Mouse (Mus musculus) kidney, adult 2 months (tissue): Measurements from ENCODE around the gene Akt1. TPM values are rescaled to one million over a fixed set of nuclear protein-coding genes. Genes with fewer than 3 reads are reported as not detected.

Experiments
- DNase-seq: peaks from one replicate; pipeline ENCODE4 v3.0.0; 2021
- H3K27ac ChIP-seq: fragments of 200-500 bp; 2 replicates; pipeline ENCODE4 v1.5.1; 2012; ENCODE audit warnings: low read depth, low read length, control low read depth, inconsistent platforms; ENCODE audit not compliant: insufficient read depth
- H3K27me3 ChIP-seq: fragments of 200-500 bp; replicated peaks from 2 replicates; pipeline ENCODE4 v1.6.1; 2012; ENCODE audit warnings: mild to moderate bottlenecking, moderate library complexity, low read length, inconsistent platforms; ENCODE audit not compliant: control insufficient read depth, insufficient read depth
- H3K36me3 ChIP-seq: fragments of 200-500 bp; 2 replicates; pipeline ENCODE4 v1.6.1; 2012; ENCODE audit warnings: mild to moderate bottlenecking, moderate library complexity, low read length, inconsistent platforms; ENCODE audit not compliant: control insufficient read depth, insufficient read depth
- H3K4me1 ChIP-seq: fragments of 200-500 bp; 2 replicates; pipeline ENCODE4 v1.6.1; 2011; ENCODE audit warnings: low read length; ENCODE audit not compliant: control insufficient read depth, insufficient read depth
- H3K4me3 ChIP-seq: fragments of 200-500 bp; 2 replicates; pipeline ENCODE4 v1.5.1; 2011; ENCODE audit warnings: mild to moderate bottlenecking, low read depth, low read length, control low read depth; ENCODE audit not compliant: insufficient read depth
- CTCF ChIP-seq: fragments of 200-500 bp; conservative IDR thresholded peaks from 2 replicates; pipeline ENCODE4 v1.5.1; 2011; ENCODE audit warnings: low read depth, mild to moderate bottlenecking, control low read depth, low read length, moderate library complexity, mixed read lengths; ENCODE audit not compliant: insufficient read depth, insufficient read length
- POLR2A ChIP-seq: fragments of 200-500 bp; IDR thresholded peaks from one replicate; pipeline ENCODE4 v1.6.1; 2011; ENCODE audit warnings: low read depth, low read length, control low read depth
- WGBS: fragments of 180-500 bp; shearing (Covaris S2); methylation state at CpG from one replicate; pipeline ENCODE4 v1.1.7; 2018; 5-methylcytosine and 5-hydroxymethylcytosine counted together
- polyA plus RNA-seq: library from polyadenylated mRNA; depleted of rRNA; stranded (reverse); fragments of >200 nt; gene quantifications from 2 replicates; pipeline ENCODE4 v1.2.3, GENCODE M21; 2012

Akt1 gene
- polyA plus RNA-seq, 1 experiment: 90.6 TPM

DNA sequence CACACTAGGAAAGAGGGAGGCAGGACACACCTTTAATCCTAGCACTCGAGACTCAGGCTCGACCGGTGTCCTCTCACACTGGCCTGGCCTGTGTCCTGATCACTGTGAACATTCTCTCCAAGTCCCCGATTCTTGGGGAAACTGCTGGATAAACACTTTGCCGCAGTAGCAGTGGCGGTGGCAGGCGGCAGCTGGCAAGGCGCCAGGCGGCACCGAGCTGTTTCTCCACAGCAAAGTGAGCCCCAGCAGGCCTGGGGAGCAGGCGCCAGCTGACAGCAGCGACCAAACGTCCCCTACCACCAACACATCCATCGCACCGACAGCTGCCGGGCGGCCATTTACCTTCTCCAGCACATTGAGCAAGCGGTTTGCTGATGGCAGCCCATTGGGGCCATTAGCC, 9.2 kb downstream of the Akt1 start:
- 31% methylated on average over 18 of the region's 18 CpGs for WGBS
- no peak overlapping the region for H3K27ac ChIP-seq
- H3K36me3 ChIP-seq: no peaks in the 10 kb centered on the region
- H3K27me3 ChIP-seq: no peaks in the 10 kb centered on the region
- no peak overlapping the region for H3K4me3 ChIP-seq
- TF ChIP-seq POLR2A (no peak), CTCF (no peak)
- H3K4me1 ChIP-seq: no peaks in the 10 kb centered on the region; the same call in 1 of the 2 replicates
- DNase-seq: peak; percentile 63

DNA sequence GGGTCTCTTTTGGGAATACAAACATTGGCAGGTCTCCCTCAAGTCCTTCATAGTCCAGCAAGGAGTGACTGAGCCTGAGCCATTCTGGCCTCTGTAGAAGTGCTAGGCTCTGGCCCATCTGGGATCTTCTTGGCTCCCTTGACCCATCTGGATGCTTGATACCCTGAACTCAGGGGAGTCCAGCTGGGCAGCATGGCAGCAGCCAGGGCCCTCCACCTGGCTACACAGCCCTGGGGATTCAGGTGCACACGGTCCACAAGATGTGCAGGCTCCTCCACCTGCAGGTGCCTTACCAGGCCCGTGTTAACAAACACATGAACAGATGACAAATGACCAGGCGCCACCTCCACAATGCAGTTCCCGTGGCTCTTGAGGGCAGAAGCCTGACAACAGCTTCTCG, 10.0 kb downstream of the Akt1 start:
- H3K4me3 ChIP-seq: no peak overlapping the region
- no peaks in the 10 kb centered on the region for H3K36me3 ChIP-seq
- TF ChIP-seq CTCF (no peak), POLR2A (no peak)
- H3K27me3 ChIP-seq: no peaks in the 10 kb centered on the region
- no peaks in the 10 kb centered on the region; the same call in 1 of the 2 replicates for H3K4me1 ChIP-seq
- no peak overlapping the region for H3K27ac ChIP-seq
- no peak for DNase-seq
- 67% methylated on average over 5 of the region's 5 CpGs for WGBS

DNA sequence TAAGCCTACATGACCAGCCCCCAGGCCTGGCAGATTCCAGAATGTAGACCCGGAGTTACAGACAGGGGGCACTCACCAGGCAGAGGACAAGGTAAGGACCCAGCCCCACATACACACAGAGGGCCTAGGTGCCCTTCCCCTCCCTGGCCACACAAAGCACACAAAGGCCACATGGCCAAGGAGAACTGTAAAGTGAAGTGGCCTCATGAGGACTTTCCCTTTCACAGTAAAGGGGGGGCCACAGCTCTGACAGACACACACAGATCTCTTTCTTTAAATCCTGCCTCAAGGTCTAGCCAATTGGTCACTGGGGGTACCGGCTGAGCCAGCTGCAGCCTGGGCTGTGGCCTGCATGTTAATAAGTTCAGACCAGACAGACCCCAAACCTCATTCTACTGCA, 10.6 kb downstream of the Akt1 start:
- H3K4me3 ChIP-seq: no peak overlapping the region
- H3K27me3 ChIP-seq: no peaks in the 10 kb centered on the region
- H3K4me1 ChIP-seq: no peaks in the 10 kb centered on the region; the same call in 1 of the 2 replicates
- WGBS: 55% methylated on average over 2 of the region's 2 CpGs
- no peak for TF ChIP-seq POLR2A
- no peak for TF ChIP-seq CTCF
- no peak for DNase-seq
- H3K36me3 ChIP-seq: no peaks in the 10 kb centered on the region
- no peak overlapping the region for H3K27ac ChIP-seq

DNA sequence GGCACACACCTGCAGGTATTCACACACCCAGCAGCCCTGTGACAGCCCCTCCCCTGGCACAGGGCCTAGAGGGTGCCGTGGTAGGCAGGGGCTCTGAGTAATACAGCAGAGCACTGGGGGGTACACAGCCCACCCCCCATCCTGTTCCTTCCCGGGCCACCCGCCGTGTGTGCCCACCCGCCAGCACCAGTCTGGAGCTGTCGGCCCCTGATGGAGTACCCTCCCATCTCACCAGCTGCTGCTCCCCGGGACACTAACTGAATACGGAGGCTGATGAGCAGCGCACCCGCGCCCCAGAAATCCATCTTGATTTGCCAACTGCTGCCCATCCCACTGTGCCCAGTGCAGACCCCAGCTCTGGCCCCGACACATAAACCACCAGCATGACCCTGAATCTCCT, 11.0 kb downstream of the Akt1 start:
- H3K36me3 ChIP-seq: no peaks in the 10 kb centered on the region
- no peaks in the 10 kb centered on the region for H3K27me3 ChIP-seq
- 92% methylated on average over 12 of the region's 12 CpGs for WGBS
- H3K4me3 ChIP-seq: no peak overlapping the region
- H3K4me1 ChIP-seq: no peaks in the 10 kb centered on the region; the same call in 1 of the 2 replicates
- TF ChIP-seq CTCF (no peak), POLR2A (no peak)
- DNase-seq: no peak
- no peak overlapping the region for H3K27ac ChIP-seq

DNA sequence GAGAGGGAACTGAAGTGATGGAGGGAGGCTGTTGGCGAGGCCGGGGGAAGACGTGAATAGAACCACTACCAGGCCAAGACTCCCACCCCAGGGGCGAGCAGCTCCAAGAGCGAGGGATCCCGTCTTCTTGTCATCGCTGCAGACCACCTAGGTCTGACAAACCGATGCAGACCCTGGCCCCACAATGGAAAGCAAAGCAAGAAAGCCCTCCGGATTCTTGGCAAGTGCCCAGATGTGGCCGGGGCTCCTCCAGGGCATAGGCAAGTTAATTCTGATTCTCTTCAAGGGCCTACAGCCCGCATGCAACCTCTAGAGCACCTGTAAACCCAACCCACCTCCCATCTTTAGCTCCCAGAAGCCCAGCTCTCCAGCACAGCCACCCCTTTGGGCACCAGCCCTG, 11.4 kb downstream of the Akt1 start:
- Histone ChIP-seq H3K4me3 (no peak overlapping the region), H3K27me3 (no peaks in the 10 kb centered on the region), H3K36me3 (no peaks in the 10 kb centered on the region), H3K27ac (no peak overlapping the region), H3K4me1 (no peaks in the 10 kb centered on the region; the same call in 1 of the 2 replicates)
- no peak for DNase-seq
- 88% methylated on average over 11 of the region's 11 CpGs for WGBS
- no peak for TF ChIP-seq POLR2A
- no peak for TF ChIP-seq CTCF

DNA sequence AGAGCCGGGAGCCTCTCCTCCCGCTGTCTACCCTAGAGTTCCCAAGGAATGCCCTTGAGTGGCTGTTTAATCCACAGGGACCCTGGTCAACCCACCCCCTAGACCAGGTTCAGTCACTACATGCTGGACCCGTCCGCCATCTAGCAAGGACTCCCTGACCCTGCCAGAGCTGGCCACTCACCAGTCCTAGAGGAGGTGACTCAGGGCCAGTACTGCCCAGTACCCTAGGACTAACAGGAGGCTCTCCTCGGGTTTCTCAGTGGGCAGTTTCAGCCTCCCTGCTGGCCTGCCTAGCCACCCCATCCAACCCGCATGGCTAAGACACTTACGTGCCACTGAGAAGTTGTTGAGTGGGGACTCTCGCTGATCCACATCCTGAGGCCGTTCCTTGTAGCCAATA, 12.8 kb downstream of the Akt1 start:
- 75% methylated on average over 9 of the region's 9 CpGs for WGBS
- H3K4me1 ChIP-seq: no peaks in the 10 kb centered on the region
- H3K4me3 ChIP-seq: no peak overlapping the region
- no peak for TF ChIP-seq CTCF
- H3K36me3 ChIP-seq: no peaks in the 10 kb centered on the region
- DNase-seq: no peak
- H3K27me3 ChIP-seq: no peaks in the 10 kb centered on the region
- H3K27ac ChIP-seq: no peak overlapping the region

DNA sequence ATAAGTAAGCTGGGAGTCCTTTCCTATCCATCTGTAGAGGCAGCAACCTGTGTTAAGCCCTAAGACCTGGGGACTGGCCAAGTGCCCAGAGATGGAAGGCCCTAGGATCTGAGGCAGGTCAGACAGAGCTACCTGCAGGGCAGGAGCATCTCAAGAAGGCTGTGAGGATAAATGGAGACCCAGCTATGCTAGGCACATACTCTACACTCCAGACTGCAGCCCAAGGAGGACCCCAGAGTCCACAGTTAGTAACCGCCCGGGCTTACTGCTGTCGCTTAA, 13.4 kb downstream of the Akt1 start:
- 84% methylated on average over 3 of the region's 3 CpGs for WGBS
- Histone ChIP-seq H3K36me3 (no peaks in the 10 kb centered on the region), H3K27me3 (no peaks in the 10 kb centered on the region), H3K27ac (no peak overlapping the region), H3K4me1 (no peaks in the 10 kb centered on the region), H3K4me3 (no peak overlapping the region)
- TF ChIP-seq CTCF (no peak), POLR2A (no peak)
- DNase-seq: no peak

DNA sequence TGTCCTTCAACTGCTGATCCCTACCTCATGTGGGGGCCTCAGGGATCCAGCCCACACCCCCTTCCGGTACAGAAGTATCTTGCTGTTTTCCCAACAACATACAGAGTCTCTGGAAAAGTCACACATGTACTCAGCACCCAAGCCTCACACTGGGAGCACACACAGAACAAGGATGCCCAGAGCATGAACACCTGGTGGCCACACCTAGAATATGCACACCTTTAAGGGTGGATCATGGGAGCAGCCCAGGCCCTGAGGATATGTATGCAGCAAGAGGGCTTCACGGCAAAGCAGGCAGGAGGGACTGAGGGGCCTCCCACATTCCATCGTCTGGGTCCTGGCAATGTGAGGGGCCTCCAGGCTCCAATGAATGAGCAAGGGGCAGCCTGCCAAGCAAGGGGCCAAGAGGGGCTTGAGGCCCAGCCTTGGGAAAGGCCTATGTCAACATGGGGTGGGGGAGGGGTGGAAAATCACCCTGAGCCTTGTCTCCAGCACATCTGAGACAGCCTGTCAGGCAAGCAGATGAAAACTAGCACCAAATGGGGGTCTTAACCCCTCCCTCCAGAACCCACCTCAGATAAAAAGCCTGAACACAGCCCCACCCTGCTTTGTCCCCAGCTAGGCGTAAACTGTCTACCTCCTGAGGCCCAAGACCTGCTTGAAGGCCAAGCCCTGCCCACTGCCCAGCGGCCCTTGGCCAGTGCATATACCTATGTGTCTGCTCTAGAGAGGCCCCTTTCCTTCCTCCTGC, 13.9 kb downstream of the Akt1 start:
- H3K4me1 ChIP-seq: no peaks in the 10 kb centered on the region
- no peak overlapping the region for H3K27ac ChIP-seq
- TF ChIP-seq CTCF: no peak
- no peak for TF ChIP-seq POLR2A
- no peak for DNase-seq
- H3K4me3 ChIP-seq: no peak overlapping the region
- H3K36me3 ChIP-seq: no peaks in the 10 kb centered on the region
- WGBS: 54% methylated on average over 5 of the region's 5 CpGs
- no peaks in the 10 kb centered on the region for H3K27me3 ChIP-seq
